Mouse (Mus musculus) lung, postnatal 0 days (tissue): Measurements from ENCODE around the gene Setd5. TPM values are rescaled to one million over a fixed set of nuclear protein-coding genes. Genes with fewer than 3 reads are reported as not detected.

ENCODE experiments used
- ATAC-seq: fragments of 200-750 bp; cut with Nextera tagmentation; 2 replicates; pipeline ENCODE4 v1.8.0; 2017; ENCODE audit warnings: moderate library complexity
- DNase-seq: peaks from one replicate; pipeline ENCODE4 v3.0.0-alpha.2; 2016; ENCODE audit warnings: low spot score
- H3K27ac ChIP-seq: fragments of 300-500 bp; sonication (generic); 2 replicates; pipeline ENCODE4 v1.5.1; 2014; ENCODE audit warnings: antibody characterized with exemption, mild to moderate bottlenecking, low read length, mixed read lengths
- H3K27me3 ChIP-seq: fragments of 300-500 bp; sonication (generic); replicated peaks from 2 replicates; pipeline ENCODE4 v1.6.1; 2014; ENCODE audit warnings: low read length, mixed read lengths; ENCODE audit not compliant: insufficient read depth
- H3K36me3 ChIP-seq: fragments of 300-500 bp; sonication (generic); 2 replicates; pipeline ENCODE4 v1.6.1; 2014; ENCODE audit warnings: low read length, mixed read lengths; ENCODE audit not compliant: insufficient read depth
- H3K4me1 ChIP-seq: fragments of 300-500 bp; sonication (generic); 2 replicates; pipeline ENCODE4 v1.6.1; 2014; ENCODE audit warnings: antibody characterized with exemption, low read depth, low read length, mixed read lengths; ENCODE audit not compliant: insufficient read depth
- H3K4me2 ChIP-seq: fragments of 300-500 bp; sonication (generic); replicated peaks from 2 replicates; pipeline ENCODE4 v1.6.1; 2014; ENCODE audit warnings: low read depth, mild to moderate bottlenecking, low read length, moderate library complexity, mixed read lengths
- H3K4me3 ChIP-seq: fragments of 300-500 bp; sonication (generic); 2 replicates; pipeline ENCODE4 v1.5.1; 2014; ENCODE audit warnings: low read depth, low read length
- H3K9ac ChIP-seq: fragments of 300-500 bp; sonication (generic); replicated peaks from 2 replicates; pipeline ENCODE4 v1.6.1; 2014; ENCODE audit warnings: low read depth, mild to moderate bottlenecking
- H3K9me3 ChIP-seq: fragments of 300-500 bp; sonication (generic); 2 replicates; pipeline ENCODE4 v1.6.1; 2016; ENCODE audit warnings: low read length, mixed read lengths
- CTCF ChIP-seq: IDR thresholded peaks from 2 replicates; pipeline ENCODE4 v1.5.1; 2016; ENCODE audit warnings: antibody characterized with exemption, mild to moderate bottlenecking
- EP300 ChIP-seq: IDR thresholded peaks from 2 replicates; pipeline ENCODE4 v1.6.1; 2016; ENCODE audit warnings: antibody characterized with exemption, mild to moderate bottlenecking, control low read depth
- WGBS: fragments of 180-500 bp; shearing (Covaris S2); extraction: QIAGEN DNeasy Blood & Tissue Kit; methylation state at CpG from one replicate; pipeline ENCODE4 v1.1.7; 2014; 5-methylcytosine and 5-hydroxymethylcytosine counted together
- polyA plus RNA-seq: library from polyadenylated mRNA; unstranded; fragments of >200 nt; fragmentation: Nextera tagmentation; extraction: Ambion mirVana; gene quantifications from 2 replicates; pipeline ENCODE4 v1.2.1, GENCODE M21; 2015

Gene Setd5
- polyA plus RNA-seq, 1 experiment from 2014 or later, result 44.2 TPM

GRCm38 (mm10) chr6:113079492-113079891, 2.3 kb downstream of the Setd5 start:
- 0% methylated on average over 3 of the region's 3 CpGs for WGBS
- peak overlapping the region; percentile 10 for H3K4me3 ChIP-seq
- TF ChIP-seq CTCF (no peak), EP300 (no peak)

DNA sequence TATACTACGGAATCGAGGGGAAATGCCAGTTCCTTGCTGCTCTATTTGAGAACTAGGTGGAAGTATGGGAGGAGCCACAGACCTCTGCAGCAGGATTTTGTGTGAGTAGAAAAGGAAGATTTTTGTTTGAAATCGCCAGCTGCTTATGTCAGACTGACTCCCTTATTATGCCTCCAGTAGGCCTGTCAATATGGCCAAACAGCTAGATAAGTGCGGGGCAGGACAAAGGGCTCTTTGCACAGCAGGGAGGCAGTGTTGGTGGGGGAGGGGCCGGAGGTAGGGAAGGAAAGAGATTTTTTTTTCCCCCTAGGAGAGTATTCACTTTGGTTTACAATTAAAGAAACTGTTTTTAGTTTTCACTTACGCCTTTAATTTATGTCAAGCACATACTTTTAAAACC, 5.1 kb downstream of the Setd5 start:
- Histone ChIP-seq H3K27ac (no peak overlapping the region), H3K4me3 (no peak overlapping the region), H3K27me3 (no peaks in the 10 kb centered on the region), H3K9me3 (no peaks in the 10 kb centered on the region), H3K9ac (no peak overlapping the region), H3K4me2 (no peak overlapping the region), H3K36me3 (no peaks in the 10 kb centered on the region), H3K4me1 (peaks cover 6% of the 10 kb centered on the region; the same call in 1 of the 2 replicates)
- WGBS, result 9% methylated on average over 6 of the region's 6 CpGs
- DNase-seq (no peak), ATAC-seq (no peak)
- TF ChIP-seq EP300 (no peak), CTCF (no peak)

More at GRCm38 (mm10) chr6:113079492-113079891, 2.3 kb downstream of the Setd5 start:
- no peaks in the 10 kb centered on the region for H3K36me3 ChIP-seq
- no peaks in the 10 kb centered on the region for H3K9me3 ChIP-seq
- DNase-seq (peak; percentile 56), ATAC-seq (no peak)
- H3K27ac ChIP-seq, result peak overlapping the region; percentile 59
- peak overlapping the region; percentile 23; the same call in 1 of the 2 replicates for H3K9ac ChIP-seq
- peaks cover 6% of the 10 kb centered on the region; the same call in 1 of the 2 replicates for H3K4me1 ChIP-seq
- peak overlapping the region; percentile 88 for H3K4me2 ChIP-seq
- H3K27me3 ChIP-seq, result no peaks in the 10 kb centered on the region

GRCm38 (mm10) chr6:113084590-113084989, 7.4 kb downstream of the Setd5 start:
- WGBS, result 39% methylated on average over 4 of the region's 4 CpGs
- no peak for TF ChIP-seq EP300
- TF ChIP-seq CTCF, result no peak
- H3K27me3 ChIP-seq, result no peaks in the 10 kb centered on the region
- H3K9me3 ChIP-seq, result no peaks in the 10 kb centered on the region
- DNase-seq, result no peak
- no peak overlapping the region for H3K27ac ChIP-seq
- H3K4me2 ChIP-seq, result no peak overlapping the region
- peaks cover 6% of the 10 kb centered on the region; the same call in 1 of the 2 replicates for H3K4me1 ChIP-seq
- H3K36me3 ChIP-seq, result no peaks in the 10 kb centered on the region
- H3K9ac ChIP-seq, result no peak overlapping the region
- no peak overlapping the region for H3K4me3 ChIP-seq
- ATAC-seq, result no peak

- Histone ChIP-seq H3K4me2 (no peak overlapping the region), H3K9me3 (no peaks in the 10 kb centered on the region), H3K36me3 (no peaks in the 10 kb centered on the region), H3K4me1 (no peaks in the 10 kb centered on the region), H3K27ac (no peak overlapping the region), H3K27me3 (no peaks in the 10 kb centered on the region), H3K4me3 (no peak overlapping the region), H3K9ac (no peak overlapping the region)
- TF ChIP-seq CTCF (no peak), EP300 (no peak)
- 60% methylated on average over 3 of the region's 3 CpGs for whole genome bisulfite sequencing
- ATAC-seq (no peak), DNase-seq (no peak)
Measured at GRCm38 (mm10) chr6:113093206-113093605, 16.0 kb downstream of the Setd5 start.

DNA sequence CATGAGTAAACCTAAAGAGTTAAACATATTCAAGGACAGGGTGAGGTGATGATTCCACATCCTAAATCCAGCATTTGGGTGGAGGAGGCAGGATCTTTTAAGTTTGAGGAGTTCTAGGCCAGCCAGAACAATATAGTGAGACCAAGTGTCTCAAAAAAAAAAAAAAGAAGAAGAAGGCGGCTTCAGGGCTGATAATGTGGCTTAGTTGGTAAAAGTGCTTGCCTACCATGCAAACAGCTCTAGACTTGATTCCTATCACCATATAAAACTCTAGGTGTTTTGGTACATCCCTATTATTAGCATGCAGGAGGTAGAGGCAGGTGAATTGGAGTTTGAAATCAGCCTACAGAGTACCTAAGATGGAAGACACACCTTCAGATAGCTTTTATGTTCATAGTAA, 18.4 kb downstream of the Setd5 start:
- no peaks in the 10 kb centered on the region for H3K36me3 ChIP-seq
- WGBS, result 96% methylated on average over 1 of the region's 1 CpGs
- ATAC-seq (no peak), DNase-seq (no peak)
- H3K4me3 ChIP-seq, result no peak overlapping the region
- no peaks in the 10 kb centered on the region for H3K27me3 ChIP-seq
- H3K9ac ChIP-seq, result no peak overlapping the region
- no peak overlapping the region for H3K27ac ChIP-seq
- peaks cover 6% of the 10 kb centered on the region; the same call in 1 of the 2 replicates for H3K4me1 ChIP-seq
- H3K4me2 ChIP-seq, result no peak overlapping the region
- H3K9me3 ChIP-seq, result no peaks in the 10 kb centered on the region
- TF ChIP-seq CTCF, result no peak
- TF ChIP-seq EP300, result no peak

DNA sequence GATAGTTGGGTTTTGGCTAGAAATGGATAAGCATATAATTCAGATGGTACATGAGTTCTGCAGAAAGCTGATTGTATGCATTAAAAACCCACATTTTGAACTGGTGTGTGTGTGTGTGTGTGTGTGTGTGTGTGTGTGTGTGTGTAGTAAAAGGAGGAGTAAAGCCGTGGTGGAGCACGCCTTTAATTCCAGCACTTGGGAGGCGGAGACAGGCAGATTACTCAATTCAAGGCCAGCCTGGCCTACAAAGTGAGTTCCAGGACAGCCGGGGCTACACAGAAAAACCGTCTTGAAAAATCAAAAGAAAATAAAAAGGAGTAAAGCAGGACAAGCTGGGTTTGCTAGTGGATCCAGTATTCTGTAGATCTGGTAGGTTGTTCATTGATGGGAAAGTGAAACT, 20.5 kb downstream of the Setd5 start:
- Histone ChIP-seq H3K27me3 (no peaks in the 10 kb centered on the region), H3K9ac (no peak overlapping the region), H3K4me1 (peaks cover 7% of the 10 kb centered on the region; the same call in 1 of the 2 replicates), H3K27ac (no peak overlapping the region), H3K4me3 (no peak overlapping the region), H3K9me3 (no peaks in the 10 kb centered on the region), H3K36me3 (no peaks in the 10 kb centered on the region), H3K4me2 (no peak overlapping the region)
- 69% methylated on average over 5 of the region's 5 CpGs for WGBS
- ATAC-seq, result no peak
- DNase-seq, result no peak
- TF ChIP-seq CTCF (no peak), EP300 (no peak)
